Mouse (Mus musculus): ENCODE measurements around the gene Vmn1r208. TPM values are rescaled to one million over a fixed set of nuclear protein-coding genes. Genes with fewer than 3 reads are reported as not detected.
"Not testable (repeated sequence)": the region's sequence is repeated elsewhere in the genome, so short reads cannot be mapped to it uniquely, and the experiment has no call there.

Vmn1r208 gene
- not detected in 2 replicates for polyA plus RNA-seq (2012; rRNA removed)

GRCm38 (mm10) chr13:22777300-22777699 is at the start of gene Vmn1r208:
TSS of gene Vmn1r208 (minus strand) at chr13:22777400.
- H3K4me1 ChIP-seq (ENCODE audit: control insufficient read depth, insufficient read depth, low read length); H3K4me3 ChIP-seq (ENCODE audit: insufficient read depth, low read length): not testable (repeated sequence)

GRCm38 (mm10) chr13:22821601-22822000 is 44.4 kb upstream of the Vmn1r208 start:
- not testable (repeated sequence) for H3K4me1 ChIP-seq (ENCODE audit: control insufficient read depth, insufficient read depth, low read length); H3K27ac ChIP-seq (ENCODE audit: insufficient read depth, low read length); H3K4me3 ChIP-seq (ENCODE audit: insufficient read depth, low read length)

More at GRCm38 (mm10) chr13:22777300-22777699, at the start of gene Vmn1r208:
- not testable (repeated sequence) for H3K27ac ChIP-seq (ENCODE audit: insufficient read depth, low read length)

DNA sequence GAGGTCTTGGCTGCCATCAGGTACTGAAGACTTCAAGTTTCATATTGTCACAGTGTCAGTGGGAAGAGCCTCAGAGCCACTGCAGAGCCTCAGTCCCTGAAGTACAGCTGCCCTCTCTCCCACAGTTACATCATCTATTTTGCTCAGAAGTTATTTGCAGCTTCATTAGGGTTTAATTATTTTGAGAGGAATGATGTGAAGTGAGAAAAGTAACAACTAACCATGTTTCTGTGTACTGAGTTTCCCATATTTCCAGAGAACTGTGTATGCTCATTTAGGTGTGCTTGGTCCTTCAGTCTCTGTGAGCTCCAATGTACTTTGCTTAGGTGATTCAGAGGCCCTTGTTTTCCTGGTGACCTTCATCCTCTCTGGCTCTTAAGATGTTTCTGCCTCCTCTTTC is 32.4 kb upstream of the Vmn1r208 start, which contains the start of gene Vmn1r209:
TSS of gene Vmn1r209 (minus strand) at position 101 of the 400 bp plus-strand sequence.
- H3K4me3 ChIP-seq (ENCODE audit: insufficient read depth, low read length); H3K4me1 ChIP-seq (ENCODE audit: control insufficient read depth, insufficient read depth, low read length); H3K27ac ChIP-seq (ENCODE audit: insufficient read depth, low read length): not testable (repeated sequence)

DNA sequence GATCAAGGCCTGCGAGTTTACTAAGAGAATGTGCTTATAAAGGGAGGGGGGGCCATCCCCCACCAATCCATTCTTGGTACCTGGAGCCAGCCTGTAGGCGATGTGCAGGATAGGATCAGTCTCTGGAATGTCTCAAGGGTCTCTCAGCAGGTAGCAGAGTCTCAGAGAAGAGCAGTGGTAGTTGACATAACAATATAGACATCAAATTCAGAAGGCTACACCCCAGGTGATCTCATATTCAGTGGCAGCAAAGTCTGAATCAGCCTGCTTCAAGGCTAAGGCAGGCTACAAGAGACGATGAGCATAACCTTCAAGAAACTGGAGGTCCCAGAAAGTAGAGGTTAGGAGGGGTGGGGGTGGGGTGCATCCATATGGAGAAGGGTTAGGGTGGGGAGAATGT is 10.9 kb upstream of the Vmn1r208 start:
- H3K4me3 ChIP-seq (ENCODE audit: insufficient read depth, low read length); H3K27ac ChIP-seq (ENCODE audit: insufficient read depth, low read length); H3K4me1 ChIP-seq (ENCODE audit: control insufficient read depth, insufficient read depth, low read length): not testable (repeated sequence)

DNA sequence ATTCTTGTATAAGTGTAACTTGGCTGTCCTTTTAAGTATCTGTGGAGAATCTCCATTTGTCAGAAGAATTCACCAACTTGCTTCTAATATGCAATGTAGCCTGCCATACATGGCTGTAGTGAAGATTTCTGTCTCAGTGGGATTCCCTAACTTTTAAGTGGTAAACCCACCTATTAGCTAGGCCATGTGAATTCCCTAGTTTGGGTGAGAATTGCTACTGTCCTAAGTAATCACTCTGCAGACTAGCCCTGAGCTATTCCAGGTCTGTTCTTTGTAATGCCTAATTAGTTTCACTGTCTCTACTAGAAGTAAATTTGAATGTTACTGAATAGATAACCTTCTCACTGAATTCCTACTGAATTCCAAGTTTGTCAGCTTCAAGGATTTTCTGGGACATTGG is 7.0 kb upstream of the Vmn1r208 start:
- not testable (repeated sequence) for H3K4me1 ChIP-seq (ENCODE audit: control insufficient read depth, insufficient read depth, low read length); H3K4me3 ChIP-seq (ENCODE audit: insufficient read depth, low read length); H3K27ac ChIP-seq (ENCODE audit: insufficient read depth, low read length)

DNA sequence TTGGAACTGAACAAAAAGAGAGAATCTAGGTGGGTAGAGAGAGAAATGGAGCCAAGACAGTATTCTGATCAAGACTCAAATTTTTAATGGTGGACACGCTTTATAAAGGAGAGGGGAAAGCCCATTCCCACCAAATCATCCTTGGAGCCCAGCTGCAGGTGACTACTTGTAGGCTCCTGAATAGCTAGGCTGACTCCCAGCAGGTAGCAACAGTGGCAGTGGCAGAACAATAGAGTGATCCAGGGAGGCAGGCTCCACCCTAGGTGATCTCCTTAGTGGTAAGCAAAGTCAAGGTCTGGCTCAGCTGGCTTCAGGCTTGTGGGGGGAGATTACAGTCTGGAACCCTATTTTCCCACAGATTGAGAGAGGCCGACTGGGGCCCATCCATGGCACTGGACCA is 5.6 kb downstream of the Vmn1r208 start:
- not testable (repeated sequence) for H3K4me1 ChIP-seq (ENCODE audit: control insufficient read depth, insufficient read depth, low read length); H3K27ac ChIP-seq (ENCODE audit: insufficient read depth, low read length); H3K4me3 ChIP-seq (ENCODE audit: insufficient read depth, low read length)

GRCm38 (mm10) chr13:22747524-22747923 is 29.7 kb downstream of the Vmn1r208 start:
- Histone ChIP-seq H3K4me1 (ENCODE audit: control insufficient read depth, insufficient read depth, low read length) (no peaks in the 10 kb centered on the region), H3K27ac (ENCODE audit: insufficient read depth, low read length) (no peak overlapping the region), H3K4me3 (ENCODE audit: insufficient read depth, low read length) (no peak overlapping the region)
- no peak for TF ChIP-seq POLR2A (IDR thresholded peaks at IDR 0.05; ENCODE audit: extremely low read depth, insufficient read depth, low read length)
- no peak for TF ChIP-seq CTCF (IDR thresholded peaks at IDR 0.05; ENCODE audit: extremely low read depth, insufficient read depth, low read length)

- not testable (repeated sequence) for H3K4me1 ChIP-seq (ENCODE audit: control insufficient read depth, insufficient read depth, low read length); H3K27ac ChIP-seq (ENCODE audit: insufficient read depth, low read length); H3K4me3 ChIP-seq (ENCODE audit: insufficient read depth, low read length)
These were observed 47.7 kb downstream of the Vmn1r208 start, which contains the start of gene Vmn1r207-ps for GRCm38 (mm10) chr13:22729529-22729928. TSS of gene Vmn1r207-ps (minus strand) at chr13:22729629.

Other genes with a start within 250 kb of the Vmn1r208 start
- not detected in 2 replicates for gene Vmn1r204, start 224.2 kb downstream of the Vmn1r208 start, polyA plus RNA-seq (2012; rRNA removed)
- not detected in 2 replicates for gene Vmn1r205, start 184.4 kb downstream of the Vmn1r208 start, polyA plus RNA-seq (2012; rRNA removed)
- 0.19 TPM in 1 of 2 replicates, not detected in the other for gene Vmn1r206, start 153.1 kb downstream of the Vmn1r208 start, polyA plus RNA-seq (2012; rRNA removed)
- gene Vmn1r207-ps, start 47.8 kb downstream of the Vmn1r208 start, polyA plus RNA-seq (2012; rRNA removed), result 0.02 TPM in 1 of 2 replicates, not detected in the other
- gene Vmn1r209, start 32.3 kb upstream of the Vmn1r208 start, polyA plus RNA-seq (2012; rRNA removed), result not detected in 2 replicates
- gene Vmn1r210, start 53.9 kb upstream of the Vmn1r208 start, polyA plus RNA-seq (2012; rRNA removed), result not detected in 2 replicates
- not detected in 2 replicates for gene Vmn1r211, start 80.2 kb upstream of the Vmn1r208 start, polyA plus RNA-seq (2012; rRNA removed)
- not detected in 2 replicates for gene Vmn1r212, start 106.8 kb upstream of the Vmn1r208 start, polyA plus RNA-seq (2012; rRNA removed)
- not detected in 2 replicates for gene Vmn1r213, start 230.3 kb upstream of the Vmn1r208 start, polyA plus RNA-seq (2012; rRNA removed)